Mouse (Mus musculus) cerebellum, adult 2 months (tissue): ENCODE data around the gene Dennd1a. TPM values are rescaled to one million over a fixed set of nuclear protein-coding genes. Genes with fewer than 3 reads are reported as not detected.

Experiments used
- DNase-seq, 2 experiments: peaks; one replicate each; pipeline ENCODE4 v3.0.0; 2021
- H3K27ac ChIP-seq: fragments of 200-500 bp; 2 replicates; pipeline ENCODE4 v1.5.1; 2012; ENCODE audit warnings: low read length, control low read depth, inconsistent platforms; ENCODE audit not compliant: insufficient read depth
- H3K27me3 ChIP-seq: fragments of 200-500 bp; 2 replicates; pipeline ENCODE4 v1.6.1; 2012; ENCODE audit warnings: inconsistent platforms, mild to moderate bottlenecking, low read length, moderate library complexity; ENCODE audit not compliant: control insufficient read depth, insufficient read depth
- H3K4me1 ChIP-seq: fragments of 200-500 bp; 2 replicates; pipeline ENCODE4 v1.6.1; 2011; ENCODE audit warnings: low read length; ENCODE audit not compliant: control insufficient read depth, insufficient read depth
- H3K4me3 ChIP-seq: fragments of 200-500 bp; replicated peaks from 2 replicates; pipeline ENCODE3; 2011; ENCODE audit warnings: mild to moderate bottlenecking, low read depth, low read length, control low read depth; ENCODE audit not compliant: insufficient read depth
- CTCF ChIP-seq: fragments of 200-500 bp; IDR thresholded peaks from 2 replicates; pipeline ENCODE4 v1.5.1; 2011; ENCODE audit warnings: low read depth, mild to moderate bottlenecking, control low read depth, low read length, moderate library complexity, borderline replicate concordance; ENCODE audit not compliant: insufficient read depth
- POLR2A ChIP-seq: fragments of 200-500 bp; IDR thresholded peaks from 2 replicates; pipeline ENCODE4 v1.6.1; 2011; ENCODE audit warnings: low read length, control low read depth, borderline replicate concordance; ENCODE audit not compliant: insufficient read depth
- WGBS: fragments of 180-500 bp; shearing (Covaris S2); methylation state at CpG from one replicate; pipeline ENCODE4 v1.1.7; 2018; 5-methylcytosine and 5-hydroxymethylcytosine counted together
- polyA plus RNA-seq: library from polyadenylated mRNA; depleted of rRNA; stranded (reverse); fragments of >200 nt; gene quantifications from 2 replicates; pipeline ENCODE4 v1.2.3, GENCODE M21; 2012

Dennd1a gene
- polyA plus RNA-seq, 1 experiment, result 38.0 TPM

GRCm38 (mm10) chr2:38220687-38221435 lies 66.3 kb downstream of the Dennd1a start:
- WGBS, result 71% methylated on average over 4 of the region's 4 CpGs
- DNase-seq, result no peak
- no peaks in the 10 kb centered on the region for H3K27me3 ChIP-seq

GRCm38 (mm10) chr2:38219666-38220065 lies 67.5 kb downstream of the Dennd1a start:
- TF ChIP-seq POLR2A (no peak), CTCF (no peak)
- WGBS, result 98% methylated on average over 2 of the region's 2 CpGs
- no peak overlapping the region for H3K27ac ChIP-seq
- H3K27me3 ChIP-seq, result no peaks in the 10 kb centered on the region
- DNase-seq, result no peak
- no peak overlapping the region for H3K4me3 ChIP-seq
- no peaks in the 10 kb centered on the region for H3K4me1 ChIP-seq

More at GRCm38 (mm10) chr2:38220687-38221435, 66.3 kb downstream of the Dennd1a start:
- H3K4me3 ChIP-seq, result no peak overlapping the region
- H3K4me1 ChIP-seq, result no peaks in the 10 kb centered on the region
- H3K27ac ChIP-seq, result no peak overlapping the region
- TF ChIP-seq POLR2A (no peak), CTCF (no peak)

- no peak overlapping the region for H3K27ac ChIP-seq
- no peaks in the 10 kb centered on the region for H3K4me1 ChIP-seq
- H3K27me3 ChIP-seq, result no peaks in the 10 kb centered on the region
- 81% methylated on average over 1 of the region's 1 CpGs for WGBS
- no peak overlapping the region for H3K4me3 ChIP-seq
- no peak for DNase-seq
- TF ChIP-seq CTCF (no peak), POLR2A (no peak)
Observed at GRCm38 (mm10) chr2:38213041-38213440, 74.1 kb downstream of the Dennd1a start.

- TF ChIP-seq POLR2A, result no peak
- no peak overlapping the region for H3K27ac ChIP-seq
- no peaks in the 10 kb centered on the region for H3K27me3 ChIP-seq
- no peak overlapping the region for H3K4me3 ChIP-seq
- H3K4me1 ChIP-seq, result no peaks in the 10 kb centered on the region
- WGBS, result 99% methylated on average over 2 of the region's 2 CpGs
- no peak for DNase-seq
Observed at GRCm38 (mm10) chr2:38211426-38211825, 75.8 kb downstream of the Dennd1a start.

GRCm38 (mm10) chr2:38207752-38208151 lies 79.4 kb downstream of the Dennd1a start:
- DNase-seq, result no peak
- Histone ChIP-seq H3K4me1 (no peaks in the 10 kb centered on the region), H3K27ac (no peak overlapping the region), H3K27me3 (no peaks in the 10 kb centered on the region), H3K4me3 (no peak overlapping the region)
- no peak for TF ChIP-seq POLR2A
- 97% methylated on average over 1 of the region's 1 CpGs for WGBS

- no peak for DNase-seq
Observed at GRCm38 (mm10) chr2:38205281-38205680, 81.9 kb downstream of the Dennd1a start.

GRCm38 (mm10) chr2:38204696-38205095 lies 82.5 kb downstream of the Dennd1a start:
- Histone ChIP-seq H3K27me3 (no peaks in the 10 kb centered on the region), H3K4me3 (no peak overlapping the region), H3K4me1 (no peaks in the 10 kb centered on the region), H3K27ac (no peak overlapping the region)
- WGBS, result 88% methylated on average over 2 of the region's 2 CpGs
- DNase-seq, result no peak
- TF ChIP-seq POLR2A, result no peak

More at GRCm38 (mm10) chr2:38205281-38205680, 81.9 kb downstream of the Dennd1a start:
- 92% methylated on average over 5 of the region's 5 CpGs for WGBS
- H3K4me3 ChIP-seq, result no peak overlapping the region
- no peak overlapping the region for H3K27ac ChIP-seq
- H3K4me1 ChIP-seq, result no peaks in the 10 kb centered on the region
- no peaks in the 10 kb centered on the region for H3K27me3 ChIP-seq
- TF ChIP-seq CTCF (no peak), POLR2A (no peak)

GRCm38 (mm10) chr2:38198072-38198471 lies 89.1 kb downstream of the Dennd1a start:
- H3K27me3 ChIP-seq, result no peaks in the 10 kb centered on the region
- no peak for TF ChIP-seq POLR2A
- no peak for TF ChIP-seq CTCF
- DNase-seq, result no peak
- H3K27ac ChIP-seq, result no peak overlapping the region
- no peak overlapping the region for H3K4me3 ChIP-seq
- no peaks in the 10 kb centered on the region for H3K4me1 ChIP-seq
- WGBS, result 89% methylated on average over 1 of the region's 1 CpGs
